Mouse (Mus musculus) liver, postnatal 0 days (tissue): ENCODE measurements around the gene Trappc3. TPM values are rescaled to one million over a fixed set of nuclear protein-coding genes. Genes with fewer than 3 reads are reported as not detected.
"Not testable (repeated sequence)": the region's sequence is repeated elsewhere in the genome, so short reads cannot be mapped to it uniquely, and the experiment has no call there.

Source experiments
- ATAC-seq: fragments of 200-750 bp; cut with Nextera tagmentation; 2 replicates; pipeline ENCODE4 v1.8.0; 2017; ENCODE audit warnings: mild to moderate bottlenecking, moderate library complexity
- DNase-seq: peaks from one replicate; pipeline ENCODE4 v3.0.0-alpha.2; 2016
- H3K27ac ChIP-seq: fragments of 300-500 bp; sonication (generic); 2 replicates; pipeline ENCODE4 v1.5.1; 2014; ENCODE audit warnings: antibody characterized with exemption, moderate library complexity, mild to moderate bottlenecking, low read depth
- H3K27me3 ChIP-seq: fragments of 300-500 bp; sonication (generic); 2 replicates; pipeline ENCODE4 v1.6.1; 2014; ENCODE audit warnings: low read length, control low read depth, mixed read lengths; ENCODE audit not compliant: insufficient read depth
- H3K36me3 ChIP-seq: fragments of 300-500 bp; sonication (generic); replicated peaks from 2 replicates; pipeline ENCODE4 v1.6.1; 2014; ENCODE audit warnings: mild to moderate bottlenecking, control low read depth, low read length, moderate library complexity, mixed read lengths; ENCODE audit not compliant: insufficient read depth
- H3K4me1 ChIP-seq: fragments of 300-500 bp; sonication (generic); 2 replicates; pipeline ENCODE4 v1.6.1; 2014; ENCODE audit warnings: antibody characterized with exemption, mild to moderate bottlenecking, control low read depth; ENCODE audit not compliant: insufficient read depth
- H3K4me2 ChIP-seq: fragments of 300-500 bp; sonication (generic); 2 replicates; pipeline ENCODE4 v1.6.1; 2014; ENCODE audit warnings: low read depth, mild to moderate bottlenecking, low read length, moderate library complexity, mixed read lengths
- H3K4me3 ChIP-seq: fragments of 300-500 bp; sonication (generic); 2 replicates; pipeline ENCODE4 v1.5.1; 2014; ENCODE audit warnings: low read depth, low read length
- H3K9ac ChIP-seq: fragments of 300-500 bp; sonication (generic); replicated peaks from 2 replicates; pipeline ENCODE4 v1.6.1; 2014; ENCODE audit warnings: mild to moderate bottlenecking, moderate library complexity
- H3K9me3 ChIP-seq: fragments of 300-500 bp; sonication (generic); 2 replicates; pipeline ENCODE4 v1.6.1; 2016; ENCODE audit warnings: mild to moderate bottlenecking, control low read depth, low read length, mixed read lengths
- CTCF ChIP-seq: sonication (generic); IDR thresholded peaks from 2 replicates; pipeline ENCODE4 v1.5.1; 2016; ENCODE audit warnings: antibody characterized with exemption, low read depth
- EP300 ChIP-seq: IDR thresholded peaks from 2 replicates; pipeline ENCODE4 v1.6.1; 2016; ENCODE audit warnings: antibody characterized with exemption, low read depth, mild to moderate bottlenecking
- WGBS: fragments of 180-500 bp; shearing (Covaris S2); extraction: QIAGEN DNeasy Blood & Tissue Kit; methylation state at CpG from one replicate; pipeline ENCODE4 v1.1.7; 2014; ENCODE audit not compliant: insufficient replicate concordance; 5-methylcytosine and 5-hydroxymethylcytosine counted together
- polyA plus RNA-seq: library from polyadenylated mRNA; unstranded; fragments of >200 nt; fragmentation: Nextera tagmentation; extraction: Ambion mirVana; gene quantifications from 2 replicates; pipeline ENCODE4 v1.2.1, GENCODE M21; 2015

Trappc3 gene
- 39.0 and 39.2 TPM in 2 replicates for polyA plus RNA-seq

DNA sequence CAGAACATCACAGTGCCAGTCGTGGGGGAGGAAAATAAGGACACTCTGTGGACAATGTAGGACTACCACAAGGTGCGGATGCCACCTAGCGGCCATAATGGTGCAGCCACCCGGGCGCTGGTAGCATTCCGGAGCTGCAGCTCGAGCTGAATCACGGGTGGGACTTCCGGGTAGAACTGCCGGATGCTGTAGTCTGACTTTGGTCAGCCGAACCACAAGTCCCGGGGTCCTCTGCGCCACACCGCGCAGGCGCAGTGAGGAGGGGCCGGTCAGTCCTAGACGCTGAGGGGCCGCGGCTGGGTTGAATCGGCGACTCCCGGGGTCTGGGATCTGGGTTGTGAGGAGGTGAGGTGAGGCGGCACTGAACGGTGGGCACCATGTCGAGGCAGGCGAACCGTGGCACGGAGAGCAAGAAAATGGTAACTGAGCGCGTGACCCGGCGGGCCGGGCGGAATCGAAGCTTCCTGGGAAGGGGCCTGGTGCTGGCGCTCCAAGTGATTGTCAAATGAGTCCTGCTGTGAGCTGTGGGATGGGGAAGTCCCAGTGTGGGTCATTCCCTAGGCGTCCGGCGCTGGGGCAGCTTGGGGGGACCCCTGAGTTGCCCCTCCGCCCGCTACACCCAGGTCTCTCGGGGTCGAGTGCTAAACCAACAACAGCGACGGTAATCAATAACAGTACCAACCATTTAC is at the start of gene Trappc3:
Gene Trappc3, plus strand, starts transcription at position 207 of the 689 bp plus-strand sequence.
- H3K4me1 ChIP-seq, result peaks cover 47% of the 10 kb centered on the region
- H3K36me3 ChIP-seq, result no peaks in the 10 kb centered on the region
- DNase-seq, result peak; percentile 98
- no peaks in the 10 kb centered on the region for H3K9me3 ChIP-seq
- peak; percentile 91 for ATAC-seq
- TF ChIP-seq EP300 (no peak), CTCF (peak; percentile 100)
- peak within 1 kb of the TSS; percentile 86 for H3K27ac ChIP-seq
- under 1% methylated on average over 46 of the region's 46 CpGs for WGBS
- H3K4me2 ChIP-seq, result peak within 1 kb of the TSS; percentile 92
- H3K9ac ChIP-seq, result peak within 1 kb of the TSS; percentile 89
- H3K27me3 ChIP-seq, result no peaks in the 10 kb centered on the region
- peak within 1 kb of the TSS; percentile 80 for H3K4me3 ChIP-seq

DNA sequence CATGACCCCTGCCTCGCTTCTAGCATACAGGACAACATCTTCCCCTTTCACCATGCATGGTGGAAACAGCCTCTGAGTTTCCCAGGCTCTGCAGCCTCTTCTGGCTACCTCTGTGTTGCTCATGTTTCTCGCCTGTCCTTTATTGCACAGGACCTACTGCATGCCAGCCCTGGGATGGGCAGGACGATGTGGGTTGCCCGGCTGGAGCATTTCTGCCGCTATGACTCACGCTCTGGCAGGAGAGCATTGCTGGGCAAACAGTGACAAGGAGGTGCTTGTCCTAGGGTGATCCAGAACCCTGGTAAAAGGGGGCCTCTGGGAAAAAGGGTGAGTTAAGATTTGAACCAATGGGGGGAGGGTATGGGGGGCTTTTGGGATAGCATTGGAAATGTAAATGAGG is 44.4 kb upstream of the Trappc3 start:
- Histone ChIP-seq H3K27ac (no peak overlapping the region), H3K4me1 (no peaks in the 10 kb centered on the region), H3K36me3 (no peaks in the 10 kb centered on the region), H3K4me2 (no peak overlapping the region), H3K9me3 (no peaks in the 10 kb centered on the region), H3K4me3 (no peak overlapping the region), H3K9ac (no peak overlapping the region), H3K27me3 (no peaks in the 10 kb centered on the region)
- DNase-seq, result no peak
- no peak for TF ChIP-seq CTCF
- TF ChIP-seq EP300, result no peak
- WGBS, result 71% methylated on average over 6 of the region's 6 CpGs
- ATAC-seq, result no peak

DNA sequence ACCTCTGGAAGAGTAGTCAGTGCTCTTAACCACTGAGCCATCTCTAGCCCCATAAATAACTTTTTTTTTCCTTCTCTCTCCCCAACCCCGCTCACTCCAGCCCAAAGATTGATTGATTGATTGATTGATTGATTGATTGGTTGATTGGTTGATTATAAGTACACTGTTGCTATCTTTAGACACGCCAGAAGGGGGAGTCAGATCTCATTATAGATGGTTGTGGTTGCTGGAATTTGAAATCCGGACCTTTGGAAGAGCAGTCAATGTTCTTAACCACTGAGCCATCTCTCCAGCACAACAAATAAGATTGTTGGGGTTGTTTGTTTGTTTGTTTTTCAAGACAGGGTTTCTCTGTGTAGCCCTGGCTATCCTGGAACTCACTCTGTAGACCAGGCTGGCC is 42.6 kb upstream of the Trappc3 start:
- not testable (repeated sequence) for ATAC-seq, DNase-seq, H3K9ac ChIP-seq, H3K9me3 ChIP-seq, H3K27me3 ChIP-seq, H3K27ac ChIP-seq, H3K4me2 ChIP-seq, H3K36me3 ChIP-seq, H3K4me3 ChIP-seq, H3K4me1 ChIP-seq
- 67% methylated on average over 3 of the region's 3 CpGs for WGBS

DNA sequence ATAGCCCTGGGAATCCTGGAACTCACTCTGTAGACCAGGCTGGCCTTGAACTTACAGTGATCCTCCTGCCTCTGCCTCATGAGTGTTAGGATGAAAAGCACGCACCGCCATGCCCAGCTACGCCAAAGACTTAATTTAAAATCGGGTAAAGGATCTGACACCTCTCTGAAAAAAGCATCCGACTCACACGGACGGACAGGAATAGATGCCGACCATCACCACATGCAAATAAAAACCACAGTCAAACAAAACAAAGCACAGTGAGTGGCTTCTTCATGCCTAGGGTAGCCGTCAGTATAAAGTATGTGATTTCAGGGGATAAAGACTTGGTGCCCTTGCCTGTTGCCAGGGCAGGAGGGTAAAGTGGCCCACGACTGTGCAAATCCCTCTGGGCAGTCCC is 42.1 kb upstream of the Trappc3 start:
- H3K27me3 ChIP-seq, result no peaks in the 10 kb centered on the region
- no peak overlapping the region for H3K27ac ChIP-seq
- no peak overlapping the region for H3K4me2 ChIP-seq
- no peaks in the 10 kb centered on the region for H3K9me3 ChIP-seq
- no peaks in the 10 kb centered on the region for H3K36me3 ChIP-seq
- no peak overlapping the region for H3K9ac ChIP-seq
- H3K4me3 ChIP-seq, result no peak overlapping the region
- WGBS, result 81% methylated on average over 10 of the region's 10 CpGs
- no peak for ATAC-seq
- TF ChIP-seq CTCF (no peak), EP300 (no peak)
- no peak for DNase-seq
- no peaks in the 10 kb centered on the region for H3K4me1 ChIP-seq

DNA sequence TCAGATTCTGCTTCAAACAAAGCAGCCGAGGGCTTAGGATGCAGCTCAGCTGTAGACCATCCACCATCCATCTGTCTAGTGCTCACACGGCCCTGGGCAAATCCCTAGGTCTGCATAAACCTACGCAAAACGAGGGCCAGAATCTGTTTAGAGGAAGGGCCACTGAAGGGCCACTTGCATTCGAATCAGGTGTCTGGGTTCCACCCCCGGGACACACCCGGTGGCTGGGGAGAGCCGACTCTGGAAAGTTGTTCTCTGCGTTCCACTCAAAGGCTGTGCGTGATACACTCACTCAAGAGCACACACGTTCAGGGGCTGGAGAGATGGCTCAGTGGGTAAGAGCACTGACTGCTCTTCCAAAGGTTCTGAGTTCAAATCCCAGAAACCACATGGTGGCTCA is 39.5 kb upstream of the Trappc3 start:
- Histone ChIP-seq H3K4me1 (peaks cover 5% of the 10 kb centered on the region; the same call in 1 of the 2 replicates), H3K4me3 (no peak overlapping the region), H3K9ac (no peak overlapping the region), H3K4me2 (no peak overlapping the region), H3K9me3 (no peaks in the 10 kb centered on the region), H3K27ac (no peak overlapping the region), H3K27me3 (no peaks in the 10 kb centered on the region), H3K36me3 (no peaks in the 10 kb centered on the region)
- DNase-seq (no peak), ATAC-seq (no peak)
- 81% methylated on average over 11 of the region's 11 CpGs for WGBS
- no peak for TF ChIP-seq EP300
- no peak for TF ChIP-seq CTCF

DNA sequence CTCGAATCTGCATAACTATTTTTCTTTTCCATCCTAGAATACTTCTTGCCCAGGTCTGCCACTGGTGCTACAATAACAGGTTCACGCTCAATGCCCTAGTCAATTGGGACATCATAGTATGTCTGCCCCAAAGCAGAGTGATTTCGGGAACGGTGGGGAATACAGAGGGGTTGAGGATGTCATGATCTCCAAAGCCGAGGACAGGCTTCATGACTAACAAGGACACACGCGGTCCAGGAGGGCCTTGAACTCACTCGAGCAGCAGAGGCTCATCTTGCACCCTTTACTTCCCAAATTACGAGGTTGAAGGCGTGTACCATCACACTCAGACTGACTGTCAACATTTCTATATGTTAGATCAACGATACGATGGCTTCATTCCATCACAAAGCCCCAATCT is 35.5 kb upstream of the Trappc3 start:
- Histone ChIP-seq H3K4me3 (no peak overlapping the region), H3K36me3 (peaks cover 8% of the 10 kb centered on the region), H3K9me3 (no peaks in the 10 kb centered on the region), H3K4me1 (peaks cover 5% of the 10 kb centered on the region; the same call in 1 of the 2 replicates), H3K9ac (no peak overlapping the region), H3K4me2 (peak overlapping the region; percentile 63; the same call in 1 of the 2 replicates), H3K27me3 (no peaks in the 10 kb centered on the region), H3K27ac (no peak overlapping the region)
- ATAC-seq, result 0 out of 2 replicates have a peak, but pooled peaks have one; percentile 2
- DNase-seq, result no peak
- WGBS, result 56% methylated on average over 12 of the region's 12 CpGs
- TF ChIP-seq CTCF (no peak), EP300 (no peak)
